Mouse (Mus musculus): ENCODE data around the gene Ccr7.

Ccr7 gene

GRCm38 (mm10) chr11:99112700-99113099 is 42.2 kb downstream of the Ccr7 start:
- DNase-seq: no peak

- DNase-seq: no peak
Measured at GRCm38 (mm10) chr11:99111631-99112030, 43.2 kb downstream of the Ccr7 start.

- DNase-seq: no peak
Measured at GRCm38 (mm10) chr11:99111155-99111554, 43.7 kb downstream of the Ccr7 start.

- DNase-seq: no peak
Measured at GRCm38 (mm10) chr11:99110370-99111110, 44.3 kb downstream of the Ccr7 start.

- DNase-seq: no peak
Measured at GRCm38 (mm10) chr11:99108296-99108695, 46.6 kb downstream of the Ccr7 start.

- no peak for DNase-seq
Measured at GRCm38 (mm10) chr11:99105981-99106726, 48.7 kb downstream of the Ccr7 start.

GRCm38 (mm10) chr11:99104609-99105410 is 50.1 kb downstream of the Ccr7 start:
- DNase-seq: no peak

GRCm38 (mm10) chr11:99102575-99103270 is 52.2 kb downstream of the Ccr7 start:
- DNase-seq: no peak

GRCm38 (mm10) chr11:99101693-99102092 is 53.2 kb downstream of the Ccr7 start:
- DNase-seq: no peak

- DNase-seq: no peak
Measured at GRCm38 (mm10) chr11:99100215-99100614, 54.7 kb downstream of the Ccr7 start.

- DNase-seq: no peak
Measured at GRCm38 (mm10) chr11:99099516-99099915, 55.4 kb downstream of the Ccr7 start.

- no peak for DNase-seq
Measured at GRCm38 (mm10) chr11:99098924-99099323, 56.0 kb downstream of the Ccr7 start.

- no peak for DNase-seq
Measured at GRCm38 (mm10) chr11:99096996-99097774, 57.7 kb downstream of the Ccr7 start.

GRCm38 (mm10) chr11:99096417-99096816 is 58.5 kb downstream of the Ccr7 start:
- DNase-seq: no peak

- DNase-seq: no peak
Measured at GRCm38 (mm10) chr11:99095759-99096158, 59.1 kb downstream of the Ccr7 start.

GRCm38 (mm10) chr11:99094911-99095676 is 59.8 kb downstream of the Ccr7 start:
- DNase-seq: no peak
